Mouse (Mus musculus) cortical plate, adult 2 months (tissue): ENCODE data around the gene Fam83g. TPM values are rescaled to one million over a fixed set of nuclear protein-coding genes. Genes with fewer than 3 reads are reported as not detected.
"Not testable (repeated sequence)": the region's sequence is repeated elsewhere in the genome, so short reads cannot be mapped to it uniquely, and the experiment has no call there.

Source experiments
- H3K27ac ChIP-seq: fragments of 200-500 bp; 2 replicates; pipeline ENCODE4 v1.5.1; 2012; ENCODE audit warnings: low read length, control low read depth, inconsistent platforms; ENCODE audit not compliant: insufficient read depth
- H3K4me1 ChIP-seq: fragments of 200-500 bp; 2 replicates; pipeline ENCODE4 v1.6.1; 2011; ENCODE audit warnings: low read length; ENCODE audit not compliant: control insufficient read depth, insufficient read depth
- H3K4me3 ChIP-seq: fragments of 200-500 bp; 2 replicates; pipeline ENCODE4 v1.5.1; 2011; ENCODE audit warnings: mild to moderate bottlenecking, low read length, control low read depth; ENCODE audit not compliant: insufficient read depth
- CTCF ChIP-seq: fragments of 200-500 bp; IDR thresholded peaks from 2 replicates; pipeline ENCODE4 v1.5.1; 2011; ENCODE audit warnings: mild to moderate bottlenecking, control low read depth, low read length; ENCODE audit not compliant: insufficient read depth; ENCODE audit errors: extremely low read depth
- POLR2A ChIP-seq: fragments of 200-500 bp; IDR thresholded peaks from 2 replicates; pipeline ENCODE4 v1.6.1; 2011; ENCODE audit warnings: mild to moderate bottlenecking, low read length, control low read depth; ENCODE audit not compliant: insufficient read depth; ENCODE audit errors: extremely low read depth
- polyA plus RNA-seq: library from polyadenylated mRNA; depleted of rRNA; stranded (reverse); fragments of >200 nt; gene quantifications from 2 replicates; pipeline ENCODE4 v1.2.3, GENCODE M21; 2012; rRNA removed

Gene Fam83g
- 0.04 TPM in 2 replicates for polyA plus RNA-seq

GRCm38 (mm10) chr11:61683907-61684731 lies at the start of gene Fam83g:
TSS of gene Fam83g (plus strand) at chr11:61684091.
- Histone ChIP-seq H3K27ac (no peak within 1 kb of the TSS), H3K4me1 (no peaks in the 10 kb centered on the region; the same call in 1 of the 2 replicates), H3K4me3 (no peak within 1 kb of the TSS)
- no peak for TF ChIP-seq CTCF
- TF ChIP-seq POLR2A = no peak

DNA sequence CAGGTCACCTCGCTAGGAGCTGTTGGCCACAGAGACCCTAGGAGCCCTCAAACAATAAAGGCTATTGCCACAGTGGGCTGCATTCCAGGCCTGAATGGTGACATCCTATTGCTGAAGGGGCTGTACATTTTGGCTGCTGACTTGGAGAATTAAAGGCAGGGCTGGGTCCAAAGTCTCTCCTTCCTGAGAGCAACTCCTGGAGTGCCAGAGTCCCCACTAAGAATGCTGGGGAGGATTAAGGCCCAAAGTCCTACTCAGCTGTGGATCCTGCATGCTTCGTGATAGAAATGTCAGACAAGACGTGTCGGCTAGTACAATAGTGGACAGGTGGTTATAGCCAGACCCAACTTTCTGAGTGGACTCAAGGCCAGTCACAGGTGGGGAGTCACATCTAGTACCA lies 47.6 kb upstream of the Fam83g start:
- H3K4me3 ChIP-seq, H3K4me1 ChIP-seq, H3K27ac ChIP-seq: not testable (repeated sequence)

DNA sequence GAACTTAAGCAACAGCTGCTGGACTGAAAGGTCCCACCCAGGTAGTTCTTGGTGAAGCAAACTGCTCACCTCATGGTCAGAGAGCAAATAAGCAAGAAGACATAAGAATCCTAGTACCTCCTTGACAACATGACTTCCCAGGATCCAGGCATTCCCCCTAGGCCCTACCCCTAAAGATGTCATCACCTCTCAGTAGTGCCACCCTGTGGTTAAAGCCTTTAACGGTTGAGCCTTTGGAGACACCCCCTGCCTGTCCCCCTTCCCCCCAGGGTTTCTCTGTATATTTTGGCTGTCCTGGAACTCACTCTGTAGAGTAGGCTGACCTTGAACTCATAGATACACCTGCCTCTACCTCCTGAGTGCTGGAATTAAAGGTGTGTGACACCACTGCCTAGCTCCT lies 46.5 kb upstream of the Fam83g start:
- no peak for TF ChIP-seq CTCF
- no peak for TF ChIP-seq POLR2A
- Histone ChIP-seq H3K27ac (no peak overlapping the region), H3K4me3 (no peak overlapping the region), H3K4me1 (no peaks in the 10 kb centered on the region)

GRCm38 (mm10) chr11:61637856-61638255 lies 46.0 kb upstream of the Fam83g start:
- Histone ChIP-seq H3K4me3 (no peak overlapping the region), H3K27ac (no peak overlapping the region), H3K4me1 (no peaks in the 10 kb centered on the region)
- TF ChIP-seq POLR2A = no peak
- TF ChIP-seq CTCF = no peak

DNA sequence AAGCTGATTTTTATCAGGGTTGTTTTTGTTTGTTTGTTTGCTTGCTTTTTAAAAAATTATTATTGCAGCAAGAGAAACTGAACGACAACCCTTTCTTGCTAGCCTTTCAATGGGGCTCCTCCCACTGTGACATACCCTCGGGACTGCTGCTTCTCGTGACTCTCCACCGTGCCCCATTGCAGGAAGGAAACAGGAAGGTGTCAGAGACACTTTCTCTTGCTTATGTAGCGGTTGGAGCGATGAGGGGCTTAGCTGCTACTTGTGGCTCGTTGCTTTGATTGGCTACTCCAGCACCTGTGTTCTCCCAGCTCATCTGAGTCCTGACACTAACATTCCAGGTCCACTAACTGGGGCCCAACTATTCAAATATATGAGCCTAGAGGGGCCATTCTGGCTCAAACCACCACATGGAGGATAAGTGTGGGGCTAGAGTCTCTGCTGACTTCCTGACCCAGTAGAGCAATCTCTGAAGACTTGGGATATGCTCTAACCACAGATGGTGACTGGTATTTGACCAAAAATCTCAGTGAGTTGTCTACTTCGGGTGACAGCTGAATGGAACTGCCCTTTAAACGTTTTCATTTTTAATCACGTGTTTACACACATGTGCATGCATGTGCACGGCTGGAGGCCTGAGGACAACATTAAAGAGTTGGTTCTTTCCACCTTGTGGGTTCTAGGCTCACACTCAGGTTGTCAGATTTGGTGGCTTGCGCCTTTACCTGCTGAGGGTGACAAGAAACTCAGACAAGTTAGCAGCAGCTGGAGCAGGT lies 44.9 kb upstream of the Fam83g start:
- H3K27ac ChIP-seq = no peak overlapping the region
- H3K4me1 ChIP-seq = no peaks in the 10 kb centered on the region
- no peak overlapping the region for H3K4me3 ChIP-seq
- TF ChIP-seq CTCF (no peak), POLR2A (no peak)

- H3K4me3 ChIP-seq = no peak overlapping the region
- H3K27ac ChIP-seq = no peak overlapping the region
- H3K4me1 ChIP-seq = no peaks in the 10 kb centered on the region
- no peak for TF ChIP-seq CTCF
- no peak for TF ChIP-seq POLR2A
Measured at GRCm38 (mm10) chr11:61639601-61640177, 44.2 kb upstream of the Fam83g start.

- H3K27ac ChIP-seq, H3K4me1 ChIP-seq, H3K4me3 ChIP-seq: not testable (repeated sequence)
Measured at GRCm38 (mm10) chr11:61640585-61640984, 43.3 kb upstream of the Fam83g start.

DNA sequence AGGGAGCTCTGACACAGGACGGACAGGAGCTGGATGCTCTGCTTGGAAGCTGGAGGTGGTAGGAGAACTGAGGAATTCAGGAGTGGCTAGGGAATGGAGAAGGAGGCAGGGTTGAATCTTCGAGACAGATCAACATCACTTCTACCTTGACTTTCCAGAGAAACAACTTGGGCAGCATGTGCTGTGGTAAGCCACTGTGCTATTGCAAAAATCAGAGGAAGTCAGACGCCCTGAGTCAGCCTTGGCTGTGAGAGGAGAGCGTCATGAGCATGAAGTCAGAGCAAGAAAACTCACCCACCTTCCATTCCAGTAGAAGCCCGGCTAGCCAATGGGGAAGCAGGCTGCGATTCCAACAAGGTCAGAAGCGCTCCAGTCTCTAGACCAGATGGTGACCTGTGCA lies 41.8 kb upstream of the Fam83g start:
- TF ChIP-seq CTCF = no peak
- no peak for TF ChIP-seq POLR2A
- H3K4me1 ChIP-seq = no peaks in the 10 kb centered on the region
- H3K27ac ChIP-seq = no peak overlapping the region
- no peak overlapping the region for H3K4me3 ChIP-seq

DNA sequence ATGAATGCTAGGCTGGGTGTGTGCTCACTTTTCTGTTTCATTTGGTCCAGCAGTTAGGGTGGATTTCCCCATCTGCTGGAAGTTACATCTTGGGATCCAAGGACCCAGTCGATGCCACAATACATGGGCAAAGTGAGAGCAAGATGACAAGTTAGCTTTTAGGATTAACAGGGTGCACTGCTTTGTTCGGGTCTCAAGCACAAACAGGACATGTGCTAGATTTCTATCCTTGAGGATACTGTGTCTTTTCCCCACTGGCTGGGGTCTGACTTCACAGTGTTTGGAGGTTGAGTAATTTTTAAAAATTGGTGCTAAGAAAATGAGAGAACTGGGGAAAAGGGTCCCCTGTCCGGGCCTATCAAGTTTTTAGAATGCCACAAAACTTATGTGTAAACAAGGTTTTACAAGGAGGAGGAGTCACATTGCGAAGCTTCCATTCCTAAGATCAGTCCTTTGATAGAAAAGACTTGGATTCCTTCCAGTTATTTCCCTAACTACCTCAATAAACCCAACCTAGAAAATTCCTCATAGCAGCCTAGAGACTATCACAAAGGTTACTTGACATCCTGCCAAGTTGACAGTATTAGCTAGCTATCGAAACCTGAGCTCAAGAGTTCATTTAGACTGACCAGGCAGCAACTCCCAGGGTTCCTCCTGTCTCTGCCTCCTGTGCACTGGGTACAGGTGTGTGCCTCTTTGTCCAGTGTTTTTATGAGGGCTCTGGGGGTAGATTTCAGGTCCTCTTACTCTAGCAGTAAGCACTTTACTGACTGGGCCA lies 40.5 kb upstream of the Fam83g start:
- no peak for TF ChIP-seq CTCF
- no peak for TF ChIP-seq POLR2A
- H3K27ac ChIP-seq = no peak overlapping the region
- H3K4me1 ChIP-seq = no peaks in the 10 kb centered on the region
- H3K4me3 ChIP-seq = no peak overlapping the region
